Mouse (Mus musculus) heart, embryonic 16.5 days (tissue): ENCODE measurements at regions not wholly inside any gene's neighbourhood (a gene's known extent, or its start where the extent isn't known, plus 50 kb on each side); places are given as distances from the start of the nearest gene placed in this dataset.
A peak's percentile ranks its signal among the peaks of the same experiment; 100 is the strongest.

ENCODE experiments used
- ATAC-seq: fragments of 200-750 bp; cut with Nextera tagmentation; replicated peaks from 2 replicates; pipeline ENCODE4 v1.8.0; 2017; ENCODE audit warnings: moderate number of reproducible peaks; ENCODE audit not compliant: insufficient read depth, low FRiP score; ENCODE audit errors: extremely low read depth
- H3K27ac ChIP-seq: fragments of 300-500 bp; sonication (generic); 2 replicates; pipeline ENCODE4 v1.5.1; 2014; ENCODE audit warnings: mild to moderate bottlenecking, low read length, control low read depth, moderate library complexity
- H3K27me3 ChIP-seq: fragments of 300-500 bp; sonication (generic); 2 replicates; pipeline ENCODE4 v1.6.1; 2014; ENCODE audit warnings: low read length, mixed read lengths; ENCODE audit not compliant: control insufficient read depth, insufficient read depth
- H3K36me3 ChIP-seq: fragments of 300-500 bp; sonication (generic); 2 replicates; pipeline ENCODE4 v1.6.1; 2014; ENCODE audit not compliant: control insufficient read depth, insufficient read depth
- H3K4me1 ChIP-seq: fragments of 300-500 bp; sonication (generic); 2 replicates; pipeline ENCODE4 v1.6.1; 2014; ENCODE audit warnings: low read length, mixed read lengths; ENCODE audit not compliant: control insufficient read depth, insufficient read depth
- H3K4me2 ChIP-seq: fragments of 300-500 bp; sonication (generic); 2 replicates; pipeline ENCODE4 v1.6.1; 2014; ENCODE audit warnings: low read depth, mild to moderate bottlenecking, control low read depth, low read length
- H3K4me3 ChIP-seq: fragments of 300-500 bp; sonication (generic); 2 replicates; pipeline ENCODE4 v1.5.1; 2014; ENCODE audit warnings: mild to moderate bottlenecking, control low read depth, low read length
- H3K9ac ChIP-seq: fragments of 300-500 bp; sonication (generic); 2 replicates; pipeline ENCODE4 v1.6.1; 2014; ENCODE audit warnings: low read length, control low read depth
- H3K9me3 ChIP-seq: fragments of 300-500 bp; sonication (generic); replicated peaks from 2 replicates; pipeline ENCODE4 v1.6.1; 2016; ENCODE audit warnings: low read length; ENCODE audit not compliant: control insufficient read depth
- WGBS: fragments of 180-500 bp; shearing (Covaris S2); extraction: QIAGEN DNeasy Blood & Tissue Kit; methylation state at CpG from one replicate; pipeline ENCODE4 v1.1.7; 2014; 5-methylcytosine and 5-hydroxymethylcytosine counted together

DNA sequence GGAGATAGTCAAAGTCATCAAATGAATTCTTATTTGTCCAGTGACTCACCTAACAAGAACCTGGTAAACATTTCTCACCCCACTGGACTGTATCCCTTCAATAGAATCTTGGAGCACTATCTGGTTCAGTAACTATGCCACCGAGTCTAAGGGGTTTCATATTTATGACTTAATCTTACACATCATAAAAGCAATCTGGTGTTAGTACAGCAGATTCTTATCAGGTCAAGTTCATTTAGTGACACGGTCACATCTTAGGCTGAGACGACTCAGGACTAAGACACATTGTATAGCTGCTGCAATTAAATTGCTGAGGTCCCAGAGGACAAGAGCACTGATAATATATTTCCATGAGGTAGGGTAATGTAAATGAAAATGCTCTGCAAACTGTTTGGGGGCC, 57.4 kb upstream of the Tmem26 start:
- Histone ChIP-seq H3K9me3 (no peaks in the 10 kb centered on the region), H3K4me3 (no peak overlapping the region), H3K4me2 (no peak overlapping the region), H3K9ac (no peak overlapping the region), H3K36me3 (no peaks in the 10 kb centered on the region), H3K27ac (no peak overlapping the region), H3K27me3 (no peaks in the 10 kb centered on the region), H3K4me1 (peaks cover 5% of the 10 kb centered on the region; the same call in 1 of the 2 replicates)
- 74% methylated on average over 3 of the region's 3 CpGs for WGBS
- ATAC-seq = no peak

DNA sequence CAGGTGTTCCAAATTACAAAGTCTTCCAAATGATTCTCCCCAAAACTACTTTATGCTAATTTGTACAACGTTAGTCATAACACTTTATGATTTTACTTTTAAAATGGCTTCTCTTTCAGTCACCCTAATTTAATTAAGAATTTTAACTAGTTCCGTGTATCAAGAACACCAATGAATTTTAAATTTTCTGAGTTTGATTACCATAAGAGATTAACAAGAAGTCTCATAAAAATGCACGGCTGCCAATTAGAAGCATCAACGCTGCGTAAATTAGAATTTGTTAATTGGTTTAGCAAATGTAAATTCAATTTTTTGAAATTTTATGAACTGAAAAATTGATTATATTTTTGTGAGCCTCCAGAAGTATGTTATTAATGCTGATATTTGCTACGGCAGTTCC, 54.1 kb upstream of the Tmem26 start:
- 91% methylated on average over 6 of the region's 6 CpGs for WGBS
- no peak for ATAC-seq
- Histone ChIP-seq H3K4me1 (peaks cover 5% of the 10 kb centered on the region; the same call in 1 of the 2 replicates), H3K4me3 (no peak overlapping the region), H3K9ac (no peak overlapping the region), H3K27ac (no peak overlapping the region), H3K9me3 (no peaks in the 10 kb centered on the region), H3K36me3 (no peaks in the 10 kb centered on the region), H3K27me3 (no peaks in the 10 kb centered on the region), H3K4me2 (no peak overlapping the region)

DNA sequence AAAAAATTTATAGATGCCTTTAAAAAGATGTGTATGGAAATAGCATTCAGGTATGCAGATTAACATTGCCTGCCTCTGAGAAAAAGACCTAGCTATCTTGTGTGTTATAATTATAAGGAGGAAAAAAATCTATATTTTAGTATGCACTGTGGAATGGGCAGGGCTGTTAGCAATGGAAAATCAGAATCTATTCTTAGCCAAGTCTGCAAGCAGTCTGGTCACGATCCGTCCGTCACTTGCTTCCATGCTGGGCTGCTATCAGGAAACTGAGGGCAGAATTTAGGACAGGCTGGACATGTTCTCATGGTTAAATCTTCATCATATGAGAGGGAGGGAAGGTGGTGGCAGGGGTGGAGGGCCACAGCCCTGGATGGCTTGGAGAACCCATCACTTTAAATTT, 53.5 kb upstream of the Tmem26 start:
- H3K9ac ChIP-seq = no peak overlapping the region; the same call in 1 of the 2 replicates
- peaks cover 5% of the 10 kb centered on the region; the same call in 1 of the 2 replicates for H3K4me1 ChIP-seq
- H3K27ac ChIP-seq = peak overlapping the region; percentile 80
- WGBS = 15% methylated on average over 3 of the region's 3 CpGs
- peak; percentile 67 for ATAC-seq
- no peaks in the 10 kb centered on the region for H3K36me3 ChIP-seq
- H3K27me3 ChIP-seq = no peaks in the 10 kb centered on the region
- H3K4me3 ChIP-seq = no peak overlapping the region
- peak overlapping the region; percentile 52 for H3K4me2 ChIP-seq
- H3K9me3 ChIP-seq = no peaks in the 10 kb centered on the region

GRCm38 (mm10) chr10:68672291-68672690, 51.2 kb upstream of the Tmem26 start:
- Histone ChIP-seq H3K36me3 (no peaks in the 10 kb centered on the region), H3K4me3 (no peak overlapping the region), H3K4me2 (no peak overlapping the region), H3K27ac (no peak overlapping the region), H3K4me1 (peaks cover 5% of the 10 kb centered on the region; the same call in 1 of the 2 replicates), H3K9me3 (no peaks in the 10 kb centered on the region), H3K9ac (no peak overlapping the region), H3K27me3 (no peaks in the 10 kb centered on the region)
- WGBS = 71% methylated on average over 12 of the region's 12 CpGs
- no peak for ATAC-seq

- 56% methylated on average over 9 of the region's 9 CpGs for WGBS
- Histone ChIP-seq H3K9ac (no peak overlapping the region), H3K27ac (0 out of 2 replicates have a peak overlapping the region, but pooled peaks have one; percentile 23), H3K9me3 (no peaks in the 10 kb centered on the region), H3K27me3 (no peaks in the 10 kb centered on the region), H3K4me2 (no peak overlapping the region), H3K4me3 (no peak overlapping the region), H3K4me1 (peaks cover 5% of the 10 kb centered on the region; the same call in 1 of the 2 replicates), H3K36me3 (no peaks in the 10 kb centered on the region)
- ATAC-seq = no peak
Measured at GRCm38 (mm10) chr10:68673102-68673872, 50.2 kb upstream of the Tmem26 start.
